Mouse (Mus musculus) myocyte (in vitro differentiated cells): ENCODE results near the gene Fam166b. TPM values are rescaled to one million over a fixed set of nuclear protein-coding genes. Genes with fewer than 3 reads are reported as not detected.

Experiments used
- H3K27me3 ChIP-seq: one replicate; pipeline ENCODE4 v1.6.1; 2011; ENCODE audit not compliant: control insufficient read depth, insufficient read depth, insufficient read length
- H3K36me3 ChIP-seq: one replicate; pipeline ENCODE4 v1.6.1; 2011; ENCODE audit not compliant: control insufficient read depth, insufficient read depth
- H3K4me2 ChIP-seq: one replicate; pipeline ENCODE4 v1.6.1; 2011; ENCODE audit warnings: low read depth, control low read depth
- H3K4me3 ChIP-seq: one replicate; pipeline ENCODE4 v1.5.1; 2011; ENCODE audit warnings: mild to moderate bottlenecking, control low read depth, moderate library complexity
- H3K79me2 ChIP-seq: one replicate; pipeline ENCODE4 v1.6.1; 2011; ENCODE audit not compliant: control insufficient read depth, insufficient read depth
- H3ac ChIP-seq: one replicate; pipeline ENCODE4 v1.6.1; 2011; ENCODE audit not compliant: control insufficient read depth, insufficient read length
- CEBPB ChIP-seq: IDR thresholded peaks from 2 replicates; pipeline ENCODE4 v1.6.1; 2011; ENCODE audit warnings: mild to moderate bottlenecking, moderate library complexity; ENCODE audit not compliant: poor library complexity, insufficient read depth, severe bottlenecking
- E2F4 ChIP-seq: IDR thresholded peaks from one replicate; pipeline ENCODE4 v1.6.1; 2011; ENCODE audit warnings: mild to moderate bottlenecking, control low read depth, moderate library complexity; ENCODE audit not compliant: insufficient read depth
- MAX ChIP-seq: IDR thresholded peaks from one replicate; pipeline ENCODE4 v1.6.1; 2011; ENCODE audit warnings: low read depth, mild to moderate bottlenecking, control low read depth
- MYOD1 ChIP-seq, 3 experiments: IDR thresholded peaks; one replicate each; pipeline ENCODE4 v1.6.1; 2011; ENCODE audit warnings: control low read depth in 2 of 3, low read depth in 2 of 3, mild to moderate bottlenecking in 2 of 3, moderate library complexity in 1 of 3; ENCODE audit not compliant: insufficient read length in 2 of 3, control insufficient read depth in 1 of 3
- MYOG ChIP-seq, 3 experiments: IDR thresholded peaks; one replicate each; pipeline ENCODE4 v1.6.1; 2011; ENCODE audit warnings: control low read depth in 2 of 3, low read depth in 2 of 3, mild to moderate bottlenecking in 2 of 3; ENCODE audit not compliant: insufficient read length in 2 of 3, control insufficient read depth in 1 of 3, insufficient read depth in 1 of 3
- POLR2A ChIP-seq: IDR thresholded peaks from one replicate; pipeline ENCODE4 v1.6.1; 2011; ENCODE audit warnings: low read depth, mild to moderate bottlenecking, control low read depth, moderate library complexity; ENCODE audit not compliant: insufficient read length
- POLR2AphosphoS2 ChIP-seq: IDR thresholded peaks from one replicate; pipeline ENCODE4 v1.6.1; 2011; ENCODE audit warnings: low read depth, control low read depth; ENCODE audit not compliant: insufficient read length
- REST ChIP-seq: IDR thresholded peaks from one replicate; pipeline ENCODE4 v1.6.1; 2011; ENCODE audit warnings: mild to moderate bottlenecking, control low read depth, moderate library complexity; ENCODE audit not compliant: insufficient read depth, insufficient read length
- SRF ChIP-seq: IDR thresholded peaks from one replicate; pipeline ENCODE4 v1.6.1; 2011; ENCODE audit warnings: low read depth; ENCODE audit not compliant: control insufficient read depth, insufficient read length
- TCF12 ChIP-seq: IDR thresholded peaks from one replicate; pipeline ENCODE4 v1.6.1; 2011; ENCODE audit warnings: mild to moderate bottlenecking, control low read depth; ENCODE audit not compliant: poor library complexity, insufficient read depth, severe bottlenecking
- TCF3 ChIP-seq: IDR thresholded peaks from one replicate; pipeline ENCODE4 v1.6.1; 2011; ENCODE audit warnings: low read depth, control low read depth; ENCODE audit not compliant: insufficient read length
- USF1 ChIP-seq: IDR thresholded peaks from one replicate; pipeline ENCODE4 v1.6.1; 2011; ENCODE audit warnings: low read depth, mild to moderate bottlenecking, control low read depth, moderate library complexity
- polyA plus RNA-seq: library from polyadenylated mRNA; unstranded; fragments of >200 nt; fragmentation: generic; extraction: Trizol; gene quantifications from one replicate; pipeline ENCODE4 v1.2.1, GENCODE M21; 2012; ENCODE audit warnings: missing spikeins

Fam166b gene
- polyA plus RNA-seq, 1 experiment, result 0.04 TPM

DNA sequence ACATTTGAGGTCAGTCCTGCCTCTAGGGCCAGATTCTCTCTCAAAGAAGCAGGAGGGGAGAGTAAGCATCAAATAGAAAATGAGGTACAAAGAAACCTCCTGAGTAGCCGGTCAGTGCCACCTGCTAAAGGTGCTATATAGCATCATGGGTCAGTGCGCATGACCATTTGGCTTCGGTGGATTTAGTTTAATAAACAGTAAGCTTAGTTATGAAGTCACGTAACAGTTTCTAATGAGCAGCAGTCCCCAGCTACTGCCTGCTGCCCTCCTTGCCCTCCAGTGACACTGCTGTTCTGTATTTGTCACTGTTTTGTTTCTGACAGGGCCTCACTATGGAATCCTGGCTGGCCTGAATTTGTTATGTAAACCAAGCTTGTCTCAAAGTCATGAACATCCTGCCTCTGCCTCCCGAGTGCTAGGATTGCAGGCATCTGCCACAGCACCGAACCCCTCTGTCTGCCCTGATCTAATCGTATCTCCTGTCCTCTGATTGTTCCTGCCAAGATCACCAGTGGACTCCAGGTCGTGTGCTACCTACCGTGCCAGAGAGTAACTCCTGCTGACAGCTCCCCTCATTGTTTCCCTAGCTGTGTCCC, 39.0 kb downstream of the Fam166b start:
- Histone ChIP-seq H3K27me3 (no peaks in the 10 kb centered on the region), H3K36me3 (no peaks in the 10 kb centered on the region), H3ac (no peak overlapping the region), H3K4me3 (no peak overlapping the region), H3K79me2 (peaks cover 15% of the 10 kb centered on the region), H3K4me2 (no peak overlapping the region)
- TF ChIP-seq USF1 (no peak), TCF12 (no peak), REST (no peak), MYOG (IDR thresholded peaks at IDR 0.05; ENCODE audit: control insufficient read depth in 1 of 3, insufficient read depth in 1 of 3, insufficient read length in 2 of 3, low read depth in 2 of 3) (no peak), MAX (no peak), POLR2AphosphoS2 (no peak), POLR2A (no peak), MYOD1 (IDR thresholded peaks at IDR 0.05; ENCODE audit: control insufficient read depth in 1 of 3, insufficient read length in 2 of 3, low read depth in 2 of 3) (no peak), E2F4 (no peak)

GRCm38 (mm10) chr4:43389390-43389789, 39.5 kb downstream of the Fam166b start:
- no peak overlapping the region for H3K4me2 ChIP-seq
- no peak overlapping the region for H3ac ChIP-seq
- TF ChIP-seq MYOG (IDR thresholded peaks at IDR 0.05; ENCODE audit: control insufficient read depth in 1 of 3, insufficient read depth in 1 of 3, insufficient read length in 2 of 3, low read depth in 2 of 3) (no peak), TCF3 (no peak)
- H3K79me2 ChIP-seq, result peaks cover 21% of the 10 kb centered on the region
- H3K36me3 ChIP-seq, result no peaks in the 10 kb centered on the region
- no peaks in the 10 kb centered on the region for H3K27me3 ChIP-seq
- no peak overlapping the region for H3K4me3 ChIP-seq

DNA sequence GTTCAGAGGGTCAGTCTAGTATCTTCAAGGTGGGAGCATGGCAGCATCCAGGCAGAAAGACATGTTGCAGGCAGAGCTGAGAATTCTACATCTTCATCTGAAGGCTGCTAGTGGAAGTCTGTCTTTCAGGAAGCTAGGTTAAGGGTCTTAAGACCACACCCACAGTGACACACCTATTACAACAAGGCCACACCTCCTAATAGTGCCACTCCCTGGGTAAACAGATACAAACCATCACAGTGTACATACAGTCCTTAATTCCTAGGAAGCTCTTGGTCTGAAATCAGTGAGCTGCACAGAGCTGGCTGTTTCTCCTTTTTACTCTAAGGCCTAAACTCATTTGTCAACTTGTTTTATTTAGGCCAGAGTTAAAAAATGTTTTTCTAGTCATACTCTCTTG, 42.0 kb downstream of the Fam166b start:
- Histone ChIP-seq H3K79me2 (peaks cover 27% of the 10 kb centered on the region), H3K4me3 (no peak overlapping the region), H3K4me2 (no peak overlapping the region), H3K36me3 (no peaks in the 10 kb centered on the region), H3K27me3 (no peaks in the 10 kb centered on the region), H3ac (no peak overlapping the region)
- TF ChIP-seq REST, result no peak
- TF ChIP-seq MYOD1 (IDR thresholded peaks at IDR 0.05; ENCODE audit: control insufficient read depth in 1 of 3, insufficient read length in 2 of 3, low read depth in 2 of 3), result no peak
- TF ChIP-seq TCF12, result no peak
- TF ChIP-seq E2F4, result no peak

DNA sequence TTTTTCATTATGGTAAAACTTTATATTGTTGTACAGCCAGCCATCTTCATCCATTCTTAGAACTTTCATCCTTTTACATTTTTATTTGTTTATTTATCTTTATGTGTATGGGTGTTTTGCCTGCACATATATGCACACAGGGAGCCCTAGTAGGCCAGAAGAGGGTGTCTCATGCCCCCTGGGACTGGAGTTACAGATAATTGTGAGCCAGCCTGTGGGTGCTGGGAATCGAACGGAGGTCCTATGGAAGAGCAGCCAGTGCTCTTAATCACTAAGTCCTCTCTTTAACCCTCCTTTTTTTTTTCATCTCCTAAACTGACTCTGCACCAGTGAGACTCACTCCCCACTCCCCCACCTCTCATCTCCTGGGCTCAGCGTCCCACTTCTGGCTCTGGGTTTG, 44.4 kb downstream of the Fam166b start:
- H3K4me2 ChIP-seq, result peak overlapping the region; percentile 93
- no peak overlapping the region for H3ac ChIP-seq
- H3K4me3 ChIP-seq, result peak overlapping the region; percentile 52
- no peaks in the 10 kb centered on the region for H3K36me3 ChIP-seq
- no peaks in the 10 kb centered on the region for H3K27me3 ChIP-seq
- no peak for TF ChIP-seq E2F4
- no peak for TF ChIP-seq CEBPB
- no peak for TF ChIP-seq REST
- TF ChIP-seq POLR2AphosphoS2, result no peak
- TF ChIP-seq TCF12, result no peak
- no peak for TF ChIP-seq TCF3
- no peak for TF ChIP-seq MYOD1 (IDR thresholded peaks at IDR 0.05; ENCODE audit: control insufficient read depth in 1 of 3, insufficient read length in 2 of 3, low read depth in 2 of 3)
- no peak for TF ChIP-seq MYOG (IDR thresholded peaks at IDR 0.05; ENCODE audit: control insufficient read depth in 1 of 3, insufficient read depth in 1 of 3, insufficient read length in 2 of 3, low read depth in 2 of 3)
- TF ChIP-seq SRF, result no peak
- no peak for TF ChIP-seq POLR2A
- TF ChIP-seq MAX, result no peak
- H3K79me2 ChIP-seq, result peaks cover 23% of the 10 kb centered on the region

DNA sequence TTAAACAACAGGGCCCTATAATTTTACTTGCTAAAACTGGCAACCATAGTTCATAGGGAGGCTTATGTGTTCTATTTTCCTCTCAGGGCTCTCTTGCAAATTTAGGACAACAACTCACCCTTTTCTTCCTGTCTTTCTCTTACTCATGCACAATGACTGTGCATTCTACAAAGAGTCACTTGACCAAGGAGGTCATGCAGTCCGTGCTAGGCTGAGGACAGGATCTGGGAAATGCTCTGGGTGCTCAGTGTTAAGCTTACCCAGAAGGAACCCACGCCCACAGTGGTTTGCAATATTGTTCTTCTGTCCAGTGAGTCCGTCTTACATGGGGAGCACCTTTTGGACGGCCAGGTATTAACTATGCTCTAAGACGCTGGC, 44.9 kb downstream of the Fam166b start:
- H3K36me3 ChIP-seq, result no peaks in the 10 kb centered on the region
- H3K4me3 ChIP-seq, result peak overlapping the region; percentile 52
- peak overlapping the region; percentile 93 for H3K4me2 ChIP-seq
- H3K79me2 ChIP-seq, result peaks cover 23% of the 10 kb centered on the region
- H3ac ChIP-seq, result no peak overlapping the region
- TF ChIP-seq MYOG (IDR thresholded peaks at IDR 0.05; ENCODE audit: control insufficient read depth in 1 of 3, insufficient read depth in 1 of 3, insufficient read length in 2 of 3, low read depth in 2 of 3) (no peak), CEBPB (no peak), SRF (no peak), POLR2AphosphoS2 (no peak), POLR2A (no peak), TCF3 (no peak), REST (no peak), TCF12 (no peak), USF1 (no peak)
- no peaks in the 10 kb centered on the region for H3K27me3 ChIP-seq
